Mouse (Mus musculus) lung, postnatal 0 days (tissue): ENCODE data around the gene Cic.

Experiments used
- CTCF ChIP-seq: IDR thresholded peaks from 2 replicates; pipeline ENCODE4 v1.5.1; 2016; ENCODE audit warnings: antibody characterized with exemption, mild to moderate bottlenecking
- EP300 ChIP-seq: IDR thresholded peaks from 2 replicates; pipeline ENCODE4 v1.6.1; 2016; ENCODE audit warnings: antibody characterized with exemption, mild to moderate bottlenecking, control low read depth

GRCm38 (mm10) chr7:25323219-25323618, 55.7 kb downstream of the Cic start:
- TF ChIP-seq EP300 (no peak), CTCF (no peak)
